Mouse (Mus musculus) left cerebral cortex, adult 2 months (tissue): ENCODE measurements around the gene Lrrk1. TPM values are rescaled to one million over a fixed set of nuclear protein-coding genes. Genes with fewer than 3 reads are reported as not detected.

Source experiments
- DNase-seq, 2 experiments: peaks; one replicate each; pipeline ENCODE4 v3.0.0; 2021 to 2022; ENCODE audit warnings: low spot score in 2 of 2, mixed read lengths in 1 of 2; ENCODE audit errors: extremely low spot score in 1 of 2
- H3K27ac ChIP-seq: fragments of 200-600 bp; 2 replicates; pipeline ENCODE4 v1.8.1; 2022
- H3K4me3 ChIP-seq: fragments of 200-600 bp; 2 replicates; pipeline ENCODE4 v1.8.1; 2022
- CTCF ChIP-seq: fragments of 200-600 bp; IDR thresholded peaks from 2 replicates; pipeline ENCODE4 v1.8.1; 2022; ENCODE audit warnings: antibody characterized with exemption, mild to moderate bottlenecking, moderate library complexity
- intact Hi-C: fragments of 180-260 bp; cut with DNase I; formaldehyde crosslinking; loops from one replicate; pipeline ENCODE4 v1.15.1; 2025
- total RNA-seq, 2 experiments: library from RNA; stranded (reverse); gene quantifications; 2 replicates each; pipeline ENCODE4 v1.2.3; 2021

The Lrrk1 gene
- total RNA-seq, 2 experiments from 2014 or later = 4.4 TPM

DNA sequence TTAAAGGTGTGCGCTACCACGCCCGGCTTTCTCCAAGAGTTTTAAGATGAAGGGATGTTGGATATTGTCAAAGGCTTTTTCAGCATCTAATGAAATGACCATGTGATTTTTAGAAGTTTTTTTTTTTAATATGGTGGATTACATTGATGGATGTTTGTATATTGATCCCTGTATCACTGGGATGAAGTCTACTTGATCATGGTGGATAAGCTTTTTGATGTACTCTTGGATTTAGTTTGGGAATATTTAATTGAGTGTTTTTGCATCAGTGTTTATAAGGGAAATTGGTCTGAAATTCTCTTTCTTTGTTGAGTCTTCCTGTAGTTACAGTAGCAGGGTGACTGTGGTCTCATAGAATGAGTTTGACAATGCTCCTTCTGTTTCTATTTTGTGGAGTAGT lies 150.0 kb downstream of the Lrrk1 start:
- TF ChIP-seq CTCF = no peak
- no peak for DNase-seq
- Histone ChIP-seq H3K27ac (no peak overlapping the region), H3K4me3 (no peak overlapping the region)
- intact Hi-C loops = no loop called here

DNA sequence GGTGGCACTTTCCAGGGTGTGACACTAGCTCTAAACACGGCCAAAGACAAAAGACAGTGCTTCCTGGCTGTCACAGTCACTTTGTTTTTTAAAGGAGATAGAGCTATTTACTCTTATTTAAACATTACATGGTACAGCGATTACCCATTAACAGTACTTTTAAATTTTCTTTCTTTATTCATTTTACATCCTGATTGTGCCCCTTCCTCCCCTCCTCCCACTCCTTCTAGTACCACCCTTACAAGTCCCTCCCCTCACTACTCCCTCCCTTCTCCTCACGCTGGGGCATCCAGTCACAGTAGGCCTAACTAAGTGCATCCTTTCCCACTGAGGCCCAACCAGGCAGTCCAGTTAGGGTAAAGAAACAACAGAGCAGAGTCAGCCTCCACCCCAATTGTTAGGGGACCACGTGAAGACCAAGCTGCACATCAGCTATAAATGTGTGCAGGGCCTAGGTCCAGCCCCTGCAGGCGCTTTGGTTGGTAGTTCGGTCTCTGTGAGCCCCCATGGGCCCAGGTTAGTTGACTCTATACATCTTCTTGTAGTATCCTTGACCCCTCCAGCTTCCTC lies 154.1 kb downstream of the Lrrk1 start:
- TF ChIP-seq CTCF = no peak
- H3K27ac ChIP-seq = no peak overlapping the region
- DNase-seq = no peak
- intact Hi-C loops = no loop called here
- no peak overlapping the region for H3K4me3 ChIP-seq

DNA sequence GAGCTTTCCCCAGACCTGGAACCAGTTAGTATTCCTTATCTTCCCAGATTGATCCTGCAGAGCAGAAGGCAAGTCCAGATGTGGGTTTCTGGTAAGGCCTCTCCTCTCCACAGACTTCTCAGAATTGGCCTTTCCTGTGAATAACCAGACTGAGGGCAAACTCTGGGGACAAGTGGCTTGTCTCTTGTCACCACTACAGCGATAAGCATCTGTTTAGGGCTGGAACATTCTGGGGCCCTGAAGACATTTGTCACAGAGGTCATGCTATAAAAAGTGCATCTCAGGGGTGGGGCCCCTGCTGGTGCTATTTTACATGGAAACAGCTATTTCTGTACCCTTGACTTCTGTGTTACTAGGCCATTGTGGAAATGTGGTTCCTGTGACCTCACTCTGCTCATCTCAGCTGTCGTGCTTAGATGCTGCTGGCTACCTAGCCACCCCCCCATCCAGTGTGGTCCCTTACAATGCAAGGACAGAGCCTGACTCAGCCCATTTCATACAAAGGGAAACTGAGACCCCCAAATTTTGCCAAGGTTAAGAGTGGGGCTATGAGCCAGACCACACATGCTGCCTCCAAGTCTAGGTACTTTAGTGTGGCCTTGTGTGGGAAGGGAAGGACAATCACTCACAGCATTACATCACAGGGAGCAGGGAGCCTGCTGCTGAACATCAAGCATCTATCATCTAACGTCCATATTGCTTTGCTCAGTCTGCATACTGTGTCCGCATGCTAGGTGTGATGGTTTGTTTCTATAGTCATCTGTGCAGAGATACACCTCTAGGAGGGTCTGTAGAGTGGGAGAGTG lies 154.8 kb downstream of the Lrrk1 start:
- Histone ChIP-seq H3K27ac (no peak overlapping the region), H3K4me3 (no peak overlapping the region)
- no peak for TF ChIP-seq CTCF
- intact Hi-C loops = no loop called here
- no peak for DNase-seq

GRCm38 (mm10) chr7:66231861-66232260 lies 156.3 kb downstream of the Lrrk1 start:
- intact Hi-C loops = no loop called here

DNA sequence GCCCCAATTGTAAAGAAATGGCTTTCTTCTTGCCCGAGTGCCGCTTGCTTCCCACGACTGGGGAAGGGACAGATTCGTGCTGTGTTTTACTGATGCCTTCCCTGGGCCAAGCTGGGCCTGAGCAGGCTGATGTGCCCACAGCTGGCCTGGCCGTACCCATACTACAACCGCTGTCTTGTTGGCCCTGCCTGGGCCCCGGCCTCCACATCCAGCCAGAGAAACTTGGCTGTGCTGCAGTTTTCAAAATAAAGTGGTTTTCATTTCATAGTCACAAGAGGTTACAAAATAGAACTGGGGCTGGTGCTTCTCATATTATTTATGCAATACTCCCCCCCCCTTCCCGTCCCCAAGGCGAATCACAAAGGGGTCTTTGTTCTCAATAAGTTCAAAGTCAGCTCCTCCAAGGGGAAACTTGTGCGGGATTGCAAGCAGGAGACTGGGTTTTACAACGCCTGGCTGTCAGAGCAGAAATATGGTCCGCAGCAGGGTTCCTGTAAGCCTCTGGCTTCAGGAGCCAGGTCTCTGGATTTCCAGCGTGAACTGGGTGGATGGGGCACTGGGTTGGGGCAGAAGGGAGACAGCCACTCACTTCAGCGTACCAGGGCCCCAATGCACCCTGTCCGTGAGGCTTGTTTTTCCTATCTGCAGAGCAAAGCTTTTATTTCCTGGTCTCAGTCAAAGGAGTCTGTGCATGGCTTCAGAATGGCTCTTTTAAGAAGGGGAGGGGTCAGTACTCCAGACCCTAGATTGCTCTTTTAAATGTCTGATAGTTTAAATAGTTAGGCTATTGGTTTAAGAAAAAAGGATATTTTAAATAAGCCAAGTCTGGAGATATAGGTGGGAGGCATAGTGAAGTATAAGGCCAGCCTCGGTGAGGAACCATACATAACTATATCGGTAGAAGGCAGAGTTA lies 157.3 kb downstream of the Lrrk1 start:
- TF ChIP-seq CTCF = no peak
- peak overlapping the region; percentile 63 for H3K27ac ChIP-seq
- no peak overlapping the region for H3K4me3 ChIP-seq
- intact Hi-C loops = no loop called here
- no peak for DNase-seq

More at GRCm38 (mm10) chr7:66231861-66232260, 156.3 kb downstream of the Lrrk1 start:
- Histone ChIP-seq H3K27ac (no peak overlapping the region), H3K4me3 (no peak overlapping the region)
- no peak for DNase-seq
- TF ChIP-seq CTCF = no peak

- TF ChIP-seq CTCF = no peak
- Histone ChIP-seq H3K4me3 (no peak overlapping the region), H3K27ac (peak overlapping the region; percentile 63)
- DNase-seq = no peak
- intact Hi-C loops = no loop called here
Observed at GRCm38 (mm10) chr7:66230246-66230637, 157.9 kb downstream of the Lrrk1 start.

DNA sequence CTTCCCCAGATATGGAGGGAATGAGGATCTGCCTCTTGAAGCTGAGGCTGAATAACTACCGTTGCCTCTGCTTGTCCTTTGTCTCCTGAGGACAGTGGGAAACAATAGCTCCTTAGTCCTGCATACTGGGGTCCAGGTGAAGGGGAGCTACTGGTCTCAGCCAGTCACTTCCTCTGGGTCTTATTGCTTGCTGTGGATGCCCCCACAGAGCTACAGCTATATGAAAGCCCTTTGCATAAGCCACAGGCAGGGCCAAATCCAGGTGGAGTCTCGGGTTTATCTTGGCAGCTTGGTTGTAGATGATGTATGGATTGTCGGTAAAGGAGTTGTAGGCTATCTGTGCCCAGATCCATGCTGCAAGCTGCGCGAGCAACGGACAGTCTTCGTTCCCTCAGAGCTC lies 158.7 kb downstream of the Lrrk1 start:
- no peak for DNase-seq
- H3K27ac ChIP-seq = no peak overlapping the region
- TF ChIP-seq CTCF = no peak
- no peak overlapping the region for H3K4me3 ChIP-seq
- intact Hi-C loops = no loop called here

- no peak overlapping the region for H3K4me3 ChIP-seq
- no peak for TF ChIP-seq CTCF
- DNase-seq = no peak
- intact Hi-C loops = no loop called here
- no peak overlapping the region for H3K27ac ChIP-seq
Observed at GRCm38 (mm10) chr7:66228610-66228920, 159.6 kb downstream of the Lrrk1 start.

DNA sequence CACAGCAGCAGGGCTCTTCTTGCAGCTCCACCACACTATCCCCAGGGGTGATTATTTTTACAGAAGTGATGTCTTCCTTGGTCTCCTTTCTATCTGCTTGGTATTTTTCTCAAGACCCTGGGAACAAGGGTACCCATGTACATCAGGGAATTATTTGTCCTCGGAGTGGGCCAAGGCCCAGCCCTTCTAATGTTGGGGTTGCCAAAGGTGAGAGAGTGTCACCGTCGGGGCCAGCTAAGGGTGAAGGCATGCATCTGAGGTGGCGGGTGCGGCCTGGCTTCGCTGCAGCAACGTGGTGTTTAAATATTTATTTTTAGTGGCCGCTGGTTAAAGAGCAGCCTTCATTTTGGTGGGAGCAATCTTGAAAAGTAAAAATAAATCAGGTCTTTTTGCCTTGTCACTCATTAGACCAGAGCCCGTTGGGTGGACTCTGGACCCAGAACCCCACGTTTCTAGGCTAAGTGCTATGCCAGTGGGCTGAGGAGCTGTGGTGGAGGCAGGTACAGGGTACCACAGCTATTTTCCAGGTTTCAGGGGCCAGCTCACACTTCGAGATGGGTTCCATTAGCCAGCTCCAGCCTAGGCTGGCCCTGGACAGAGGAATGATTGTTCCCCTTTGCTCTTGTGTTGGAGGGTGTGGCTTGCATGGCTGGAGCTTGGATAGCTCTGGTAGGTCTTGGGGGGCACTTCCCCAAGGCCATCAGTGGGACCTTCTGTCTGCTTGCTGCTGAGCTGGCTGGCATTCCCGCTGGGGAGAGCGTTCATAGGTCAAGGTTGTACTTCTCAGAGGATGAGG lies 160.1 kb downstream of the Lrrk1 start:
- H3K27ac ChIP-seq = no peak overlapping the region
- no peak for DNase-seq
- H3K4me3 ChIP-seq = no peak overlapping the region
- intact Hi-C loops = no loop called here
- no peak for TF ChIP-seq CTCF

- Histone ChIP-seq H3K27ac (no peak overlapping the region), H3K4me3 (no peak overlapping the region)
- intact Hi-C loops = no loop called here
- no peak for TF ChIP-seq CTCF
- DNase-seq = no peak
Observed at GRCm38 (mm10) chr7:66225881-66226280, 162.3 kb downstream of the Lrrk1 start.

DNA sequence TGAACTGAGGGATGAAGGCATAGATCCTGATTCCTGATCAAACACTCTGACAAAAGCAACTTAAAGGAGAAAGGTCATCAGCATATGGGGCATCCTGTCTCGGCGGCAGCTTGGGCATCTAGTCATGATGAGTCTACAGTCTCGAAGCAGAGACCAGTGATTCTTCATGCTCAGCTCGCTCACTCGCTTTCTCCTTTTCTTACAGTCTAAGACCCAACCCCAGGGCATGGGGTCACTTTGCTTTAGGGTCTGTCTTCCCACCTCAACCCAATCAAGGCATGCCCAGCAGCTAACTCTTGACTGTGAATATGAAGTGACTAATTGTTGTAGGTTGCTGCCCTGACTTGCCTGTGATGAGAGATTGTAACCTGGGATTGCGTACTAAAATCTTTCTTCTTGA lies 163.6 kb downstream of the Lrrk1 start:
- no peak for TF ChIP-seq CTCF
- no peak for DNase-seq
- no peak overlapping the region for H3K27ac ChIP-seq
- intact Hi-C loops = no loop called here
- H3K4me3 ChIP-seq = no peak overlapping the region

DNA sequence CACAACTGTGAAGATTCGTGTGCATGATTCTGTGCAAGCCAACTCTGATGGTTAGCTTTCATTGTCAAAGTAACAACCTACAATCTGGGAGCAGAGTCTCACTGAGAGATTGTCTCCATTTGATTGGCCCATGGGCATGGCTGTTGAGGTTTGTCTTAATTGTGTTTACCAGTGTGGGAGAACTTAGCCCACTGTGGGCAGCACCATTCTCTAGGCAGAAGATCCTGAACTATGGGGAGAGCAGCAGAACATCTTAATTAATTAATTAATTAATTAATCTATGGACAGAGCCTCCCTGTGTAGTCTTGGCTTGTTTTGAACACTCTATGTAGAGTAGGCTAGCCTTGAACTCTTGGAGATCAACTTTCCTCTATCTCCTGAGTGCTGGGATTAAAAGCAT lies 164.4 kb downstream of the Lrrk1 start:
- intact Hi-C loops = no loop called here
- H3K4me3 ChIP-seq = no peak overlapping the region
- H3K27ac ChIP-seq = no peak overlapping the region
- TF ChIP-seq CTCF = no peak
- DNase-seq = no peak
